Mouse (Mus musculus): ENCODE data around the gene Atf7. TPM values are rescaled to one million over a fixed set of nuclear protein-coding genes. Genes with fewer than 3 reads are reported as not detected.
"Not testable (repeated sequence)": the region's sequence is repeated elsewhere in the genome, so short reads cannot be mapped to it uniquely, and the experiment has no call there.

Gene Atf7
- total and polyA plus RNA-seq, 2 experiments: 10.1 to 41.1 TPM

DNA sequence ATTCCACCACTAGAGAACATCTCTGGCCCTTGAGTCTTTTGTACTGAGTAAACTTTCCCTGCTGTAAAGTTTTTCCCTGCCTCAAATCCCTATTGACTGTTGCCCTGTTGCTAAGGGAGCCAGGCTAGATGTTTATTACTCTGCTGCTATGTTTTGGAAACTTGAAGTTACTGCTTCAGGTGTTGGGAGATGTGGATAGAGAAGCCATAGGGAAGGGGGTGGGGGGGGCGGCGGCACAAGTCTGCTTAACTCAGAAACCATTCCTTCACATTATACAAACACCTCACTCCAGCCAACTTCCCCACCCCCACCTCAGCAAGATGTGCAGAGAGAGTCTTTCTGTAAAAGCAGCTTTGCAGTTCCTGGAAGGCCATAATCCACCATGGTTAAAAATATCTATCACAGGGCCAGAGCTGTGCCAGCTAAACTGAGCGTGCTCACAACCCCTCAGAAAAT, 32.7 kb upstream of the Atf7 start:
- H3K36me3 ChIP-seq (ENCODE audit: control insufficient read depth, insufficient read depth, low read length): peaks cover 16% of the 10 kb centered on the region
- H3K4me3 ChIP-seq (ENCODE audit: insufficient read depth, low read depth, low read length): no peak overlapping the region
- TF ChIP-seq POLR2A (IDR thresholded peaks at IDR 0.05; ENCODE audit: extremely low read depth, insufficient read depth, low read length) (no peak), CTCF (IDR thresholded peaks at IDR 0.05; ENCODE audit: low read depth, low read length) (no peak)
- H3K27ac ChIP-seq (replicated peaks; ENCODE audit: insufficient read depth, low read depth, low read length): no peak overlapping the region
- no peak overlapping the region for H3K9ac ChIP-seq (ENCODE audit: low read depth, low read length)
- H3K27me3 ChIP-seq (ENCODE audit: control insufficient read depth, insufficient read depth, low read length): no peaks in the 10 kb centered on the region
- H3K79me2 ChIP-seq (ENCODE audit: control insufficient read depth, insufficient read depth, low read length): no peaks in the 10 kb centered on the region
- H3K4me1 ChIP-seq (ENCODE audit: control insufficient read depth, insufficient read depth, low read length): peaks cover 12% of the 10 kb centered on the region
- 87% methylated on average over 3 of the region's 3 CpGs for WGBS
- DNase-seq (ENCODE audit: extremely low read depth, low read depth, low spot score): no peak

DNA sequence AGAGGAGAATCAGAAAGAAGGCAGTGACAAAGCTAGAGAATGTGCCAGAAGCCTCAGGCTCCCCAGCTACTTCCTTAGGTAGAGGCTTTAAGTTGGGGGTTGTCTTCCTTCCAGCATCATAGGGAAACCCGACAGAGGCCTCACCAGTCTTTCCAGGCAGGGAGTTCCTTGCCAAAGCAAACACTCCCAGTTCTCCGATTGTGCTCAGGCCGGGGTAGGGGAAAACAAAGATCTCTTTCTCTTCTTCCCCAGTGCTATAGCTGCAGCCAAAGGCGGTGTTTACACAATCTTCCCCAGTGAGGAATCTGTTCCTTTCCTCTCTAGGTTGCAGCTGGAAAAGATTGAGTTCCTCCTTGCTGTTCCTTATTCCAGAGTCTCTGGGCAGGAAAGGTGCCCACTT, 31.4 kb upstream of the Atf7 start:
- Histone ChIP-seq H3K36me3 (ENCODE audit: control insufficient read depth, insufficient read depth, low read length) (peaks cover 6% of the 10 kb centered on the region), H3K27ac (replicated peaks; ENCODE audit: insufficient read depth, low read depth, low read length) (no peak overlapping the region), H3K4me3 (ENCODE audit: insufficient read depth, low read depth, low read length) (no peak overlapping the region), H3K79me2 (ENCODE audit: control insufficient read depth, insufficient read depth, low read length) (no peaks in the 10 kb centered on the region), H3K27me3 (ENCODE audit: control insufficient read depth, insufficient read depth, low read length) (no peaks in the 10 kb centered on the region), H3K4me1 (ENCODE audit: control insufficient read depth, insufficient read depth, low read length) (peaks cover 12% of the 10 kb centered on the region), H3K9ac (ENCODE audit: low read depth, low read length) (no peak overlapping the region)
- TF ChIP-seq CTCF (IDR thresholded peaks at IDR 0.05; ENCODE audit: low read depth, low read length) (no peak), POLR2A (IDR thresholded peaks at IDR 0.05; ENCODE audit: extremely low read depth, insufficient read depth, low read length) (no peak)
- peak; percentile 45 for DNase-seq (ENCODE audit: extremely low read depth, low read depth, low spot score)
- 9% methylated on average over 4 of the region's 4 CpGs for WGBS

DNA sequence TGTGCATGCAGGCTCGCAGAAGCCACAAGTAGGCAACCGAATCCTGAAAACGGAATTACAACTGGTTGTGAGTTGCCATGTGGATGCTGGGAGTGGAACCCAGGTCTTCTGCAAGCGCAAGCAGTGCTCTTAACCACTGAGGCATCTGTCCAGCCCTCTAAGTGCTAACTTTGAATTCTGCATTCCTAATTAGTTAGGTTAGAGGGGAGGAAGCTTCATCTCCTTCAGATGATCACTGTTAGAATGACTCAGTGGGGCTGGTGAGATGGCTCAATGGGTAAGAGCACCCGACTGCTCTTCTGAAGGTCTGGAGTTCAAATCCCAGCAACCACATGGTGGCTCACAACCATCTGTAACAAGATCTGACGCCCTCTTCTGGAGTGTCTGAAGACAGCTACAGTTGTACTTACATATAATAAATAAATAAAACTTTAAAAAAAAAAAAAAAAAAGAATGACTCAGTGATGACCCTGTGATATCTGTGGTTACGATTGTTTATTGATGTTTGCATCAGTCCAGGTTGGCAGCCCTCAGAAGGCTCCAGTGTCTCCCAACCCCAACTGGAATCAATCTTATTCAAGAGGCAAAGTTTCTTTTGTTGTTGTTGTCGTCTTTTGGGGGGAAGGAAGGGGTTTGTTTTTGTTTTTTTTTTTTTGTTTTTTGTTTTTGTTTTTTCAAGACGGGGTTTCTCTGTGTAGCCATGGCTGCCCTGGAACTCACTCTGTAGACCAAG, 26.8 kb upstream of the Atf7 start:
- 78% methylated on average over 9 of the region's 9 CpGs for WGBS
- H3K79me2 ChIP-seq (ENCODE audit: control insufficient read depth, insufficient read depth, low read length); DNase-seq (ENCODE audit: extremely low read depth, low read depth, low spot score); H3K27me3 ChIP-seq (ENCODE audit: control insufficient read depth, insufficient read depth, low read length); H3K27ac ChIP-seq (replicated peaks; ENCODE audit: insufficient read depth, low read depth, low read length); H3K9ac ChIP-seq (ENCODE audit: low read depth, low read length); H3K36me3 ChIP-seq (ENCODE audit: control insufficient read depth, insufficient read depth, low read length); H3K4me3 ChIP-seq (ENCODE audit: insufficient read depth, low read depth, low read length): not testable (repeated sequence)
- H3K4me1 ChIP-seq (ENCODE audit: control insufficient read depth, insufficient read depth, low read length): peaks cover 12% of the 10 kb centered on the region

DNA sequence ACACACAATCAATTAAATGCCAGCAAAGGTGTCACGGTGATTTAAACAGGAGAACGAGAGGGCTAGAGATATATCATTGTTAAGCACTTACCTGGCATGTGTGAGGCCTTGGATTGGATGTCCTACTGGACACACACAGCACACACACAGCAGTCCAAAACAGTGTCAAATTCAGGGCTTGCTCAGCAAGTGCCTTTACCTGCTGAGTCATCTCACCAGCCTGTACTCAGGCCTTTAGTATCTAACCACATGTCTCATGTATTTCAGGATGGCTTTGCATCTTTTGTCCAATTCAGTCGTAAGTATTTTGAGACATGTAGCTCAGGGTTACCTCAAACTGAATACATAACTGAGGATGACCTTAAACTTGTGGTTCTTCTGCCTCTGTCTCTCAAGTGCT, 25.8 kb upstream of the Atf7 start:
- Histone ChIP-seq H3K9ac (ENCODE audit: low read depth, low read length) (no peak overlapping the region), H3K36me3 (ENCODE audit: control insufficient read depth, insufficient read depth, low read length) (no peaks in the 10 kb centered on the region), H3K4me1 (ENCODE audit: control insufficient read depth, insufficient read depth, low read length) (peaks cover 7% of the 10 kb centered on the region), H3K79me2 (ENCODE audit: control insufficient read depth, insufficient read depth, low read length) (no peaks in the 10 kb centered on the region), H3K4me3 (ENCODE audit: insufficient read depth, low read depth, low read length) (no peak overlapping the region), H3K27ac (replicated peaks; ENCODE audit: insufficient read depth, low read depth, low read length) (no peak overlapping the region), H3K27me3 (ENCODE audit: control insufficient read depth, insufficient read depth, low read length) (no peaks in the 10 kb centered on the region)
- 88% methylated on average over 3 of the region's 3 CpGs for WGBS
- TF ChIP-seq CTCF (IDR thresholded peaks at IDR 0.05; ENCODE audit: low read depth, low read length) (no peak), POLR2A (IDR thresholded peaks at IDR 0.05; ENCODE audit: extremely low read depth, insufficient read depth, low read length) (no peak)
- no peak for DNase-seq (ENCODE audit: extremely low read depth, low read depth, low spot score)

DNA sequence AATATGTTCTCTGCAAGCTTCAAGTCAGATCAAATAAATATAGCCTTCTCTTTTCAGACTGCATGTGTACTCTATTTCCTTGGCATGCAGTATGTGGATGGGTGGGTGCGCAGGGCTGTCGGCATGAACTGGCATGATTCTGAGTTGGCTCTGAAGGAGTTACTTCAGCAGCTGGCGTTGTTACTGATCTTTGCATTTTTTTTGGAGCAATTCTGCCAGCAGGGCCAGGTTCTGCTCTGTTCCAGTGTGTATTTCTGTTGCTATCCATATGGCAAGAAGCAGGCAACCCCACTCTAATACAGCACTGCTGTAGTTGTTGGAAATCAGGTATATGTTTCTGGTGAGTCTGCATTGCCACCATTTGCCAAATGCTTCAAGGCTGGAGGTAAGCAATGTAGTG, 10.6 kb upstream of the Atf7 start:
- H3K36me3 ChIP-seq (ENCODE audit: control insufficient read depth, insufficient read depth, low read length): no peaks in the 10 kb centered on the region
- DNase-seq (ENCODE audit: extremely low read depth, low read depth, low spot score): no peak
- H3K4me3 ChIP-seq (ENCODE audit: insufficient read depth, low read depth, low read length): no peak overlapping the region
- H3K79me2 ChIP-seq (ENCODE audit: control insufficient read depth, insufficient read depth, low read length): no peaks in the 10 kb centered on the region
- no peak overlapping the region for H3K9ac ChIP-seq (ENCODE audit: low read depth, low read length)
- TF ChIP-seq CTCF (IDR thresholded peaks at IDR 0.05; ENCODE audit: low read depth, low read length) (no peak), POLR2A (IDR thresholded peaks at IDR 0.05; ENCODE audit: extremely low read depth, insufficient read depth, low read length) (no peak)
- H3K27ac ChIP-seq (replicated peaks; ENCODE audit: insufficient read depth, low read depth, low read length): no peak overlapping the region
- WGBS: 90% methylated on average over 3 of the region's 3 CpGs
- H3K27me3 ChIP-seq (ENCODE audit: control insufficient read depth, insufficient read depth, low read length): no peaks in the 10 kb centered on the region
- H3K4me1 ChIP-seq (ENCODE audit: control insufficient read depth, insufficient read depth, low read length): no peaks in the 10 kb centered on the region

DNA sequence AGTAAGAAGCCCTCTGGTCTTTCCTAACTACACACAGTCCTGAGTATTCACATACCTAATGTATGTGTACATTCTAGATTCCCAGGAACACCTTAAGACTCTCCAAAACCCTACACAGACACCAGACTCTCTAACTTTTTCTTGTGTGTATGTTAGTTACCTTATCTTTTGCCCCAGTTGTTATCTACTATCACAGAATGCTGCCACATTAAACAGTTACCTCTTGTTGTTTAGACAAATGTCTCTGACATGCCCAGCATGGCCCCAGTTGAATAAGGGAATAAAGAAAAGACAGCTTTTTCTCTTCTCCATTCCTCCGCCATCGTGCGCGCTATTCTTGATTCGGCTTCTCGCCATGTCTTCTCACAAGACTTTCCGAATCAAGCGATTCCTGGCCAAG, 9.4 kb upstream of the Atf7 start:
- no peak overlapping the region for H3K9ac ChIP-seq (ENCODE audit: low read depth, low read length)
- no peak for DNase-seq (ENCODE audit: extremely low read depth, low read depth, low spot score)
- no peak for TF ChIP-seq POLR2A (IDR thresholded peaks at IDR 0.05; ENCODE audit: extremely low read depth, insufficient read depth, low read length)
- TF ChIP-seq CTCF (IDR thresholded peaks at IDR 0.05; ENCODE audit: low read depth, low read length): no peak
- H3K4me3 ChIP-seq (ENCODE audit: insufficient read depth, low read depth, low read length): no peak overlapping the region
- WGBS: 91% methylated on average over 8 of the region's 8 CpGs
- H3K27ac ChIP-seq (replicated peaks; ENCODE audit: insufficient read depth, low read depth, low read length): no peak overlapping the region
- no peaks in the 10 kb centered on the region for H3K36me3 ChIP-seq (ENCODE audit: control insufficient read depth, insufficient read depth, low read length)
- no peaks in the 10 kb centered on the region for H3K79me2 ChIP-seq (ENCODE audit: control insufficient read depth, insufficient read depth, low read length)
- no peaks in the 10 kb centered on the region for H3K4me1 ChIP-seq (ENCODE audit: control insufficient read depth, insufficient read depth, low read length)
- no peaks in the 10 kb centered on the region for H3K27me3 ChIP-seq (ENCODE audit: control insufficient read depth, insufficient read depth, low read length)

Data from liver, adult 2 months (tissue).